ENCODE assay signal across 13 mouse cellular contexts in the genomic region with DNA sequence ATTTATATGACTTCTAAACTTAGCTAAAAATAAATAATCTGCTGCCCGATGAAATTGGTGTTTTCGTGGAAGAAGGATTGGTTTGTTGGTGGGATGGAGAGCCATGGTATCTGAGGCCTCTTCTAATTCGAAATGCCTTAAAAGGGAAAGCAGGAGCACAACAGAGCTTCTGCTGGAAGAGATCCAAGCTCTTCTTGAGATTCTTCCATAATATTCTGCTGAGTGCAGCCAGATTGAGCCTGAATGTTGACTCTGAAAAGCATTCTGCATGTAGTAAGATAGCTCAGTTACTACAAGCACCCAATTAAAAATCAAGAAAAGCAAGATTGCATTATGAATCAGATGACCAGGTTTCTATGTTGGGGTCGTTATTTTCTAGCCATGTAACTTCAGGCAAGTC. TPM values are rescaled to one million over a fixed set of nuclear protein-coding genes. Genes with fewer than 3 reads are reported as not detected.
DNase-seq lines count a peak whose midpoint lies in the region; ATAC-seq and TF ChIP-seq lines count a peak whose summit lies in the region.
"Had no signal": no experiment of that assay in that cellular context is flagged by ENCODE, and none has a peak within 500 bp of the region (broad histone marks: within the 10 kb centered on the region; RNA-seq: fewer than 3 reads in every experiment).

No protein-coding gene starts in this region.

- intact Hi-C loops in heart, postnatal 10 days (cut with DNase I), result no loop called here

- no peak for TF ChIP-seq CTCF in liver, adult 2 months (IDR thresholded peaks at IDR 0.05; ENCODE audit: low read depth, low read length)

- peak overlapping the region; percentile 28; the same call in 1 of the 2 replicates for H3K27ac ChIP-seq in heart, embryonic 12.5 days (ENCODE audit: poor library complexity, severe bottlenecking)
- H3K27ac ChIP-seq in heart, embryonic 10.5 days, result no peak overlapping the region
- H3K27ac ChIP-seq in liver, adult 2 months (replicated peaks; ENCODE audit: insufficient read depth, low read depth, low read length), result no peak overlapping the region
- peak overlapping the region; percentile 33 for H3K27ac ChIP-seq in stomach, embryonic 15.5 days
- H3K27ac ChIP-seq: liver, embryonic 14.5 days had no signal

- no peak overlapping the region for H3K4me3 ChIP-seq in heart, embryonic 12.5 days
- H3K4me3 ChIP-seq in heart, embryonic 10.5 days, result no peak overlapping the region
- H3K4me3 ChIP-seq in liver, adult 2 months (ENCODE audit: insufficient read depth, low read depth, low read length), result no peak overlapping the region
- no peak overlapping the region for H3K4me3 ChIP-seq in stomach, embryonic 15.5 days (replicated peaks)

- no peaks in the 10 kb centered on the region for H3K27me3 ChIP-seq in heart, embryonic 12.5 days (replicated peaks)
- H3K27me3 ChIP-seq in heart, embryonic 10.5 days (ENCODE audit: insufficient read depth, poor library complexity, severe bottlenecking), result no peaks in the 10 kb centered on the region
- no peaks in the 10 kb centered on the region for H3K27me3 ChIP-seq in liver, adult 2 months (ENCODE audit: control insufficient read depth, insufficient read depth, low read length)
- no peaks in the 10 kb centered on the region for H3K27me3 ChIP-seq in stomach, embryonic 15.5 days (replicated peaks)
- H3K27me3 ChIP-seq: Patski had no signal

- no peak for TF ChIP-seq POLR2A in liver, adult 2 months (IDR thresholded peaks at IDR 0.05; ENCODE audit: extremely low read depth, insufficient read depth, low read length)

- H3K79me2 ChIP-seq in liver, adult 2 months (ENCODE audit: control insufficient read depth, insufficient read depth, low read length), result no peaks in the 10 kb centered on the region

- no peak for ATAC-seq in heart, embryonic 12.5 days (ENCODE audit: insufficient number of reproducible peaks, low FRiP score)
- ATAC-seq in stomach, embryonic 15.5 days (ENCODE audit: insufficient read depth, low FRiP score, low read depth), result no peak
- ATAC-seq: Patski had no signal

- H3K36me3 ChIP-seq in heart, embryonic 12.5 days, result no peaks in the 10 kb centered on the region
- no peaks in the 10 kb centered on the region for H3K36me3 ChIP-seq in heart, embryonic 10.5 days
- no peaks in the 10 kb centered on the region for H3K36me3 ChIP-seq in liver, adult 2 months (ENCODE audit: control insufficient read depth, insufficient read depth, low read length)
- no peaks in the 10 kb centered on the region for H3K36me3 ChIP-seq in stomach, embryonic 15.5 days

- DNase-seq in heart, embryonic 10.5 days (ENCODE audit: low spot score), result no peak
- peak; percentile 5 for DNase-seq in liver, adult 2 months (ENCODE audit: extremely low read depth, low read depth, low spot score)
- no peak for DNase-seq in liver
- DNase-seq in heart, postnatal 10 days, result peak; percentile 33 to 39
- no peak for DNase-seq in cerebellum, postnatal 4 days (ENCODE audit: low spot score in 2 of 2)
- DNase-seq: kidney, adult 18-20 months; right cerebral cortex, postnatal 25 days had no signal

- WGBS in heart, embryonic 12.5 days, result 73% methylated on average over 4 of the region's 4 CpGs
- 83% methylated on average over 4 of the region's 4 CpGs for WGBS in heart, embryonic 10.5 days
- 74% methylated on average over 4 of the region's 4 CpGs for WGBS in liver, adult 2 months
- WGBS in stomach, embryonic 15.5 days, result 43% methylated on average over 4 of the region's 4 CpGs

- no peaks in the 10 kb centered on the region for H3K9me3 ChIP-seq in heart, embryonic 12.5 days (replicated peaks)
- no peaks in the 10 kb centered on the region for H3K9me3 ChIP-seq in heart, embryonic 10.5 days
- H3K9me3 ChIP-seq in stomach, embryonic 15.5 days, result no peaks in the 10 kb centered on the region

- H3K9ac ChIP-seq in heart, embryonic 12.5 days, result no peak overlapping the region
- no peak overlapping the region for H3K9ac ChIP-seq in liver, adult 2 months (ENCODE audit: low read depth, low read length)
- H3K9ac ChIP-seq in stomach, embryonic 15.5 days, result no peak overlapping the region
- H3K9ac ChIP-seq: liver, embryonic 14.5 days had no signal

- peaks cover 12% of the 10 kb centered on the region for H3K4me1 ChIP-seq in heart, embryonic 12.5 days (replicated peaks)
- peaks cover 5% of the 10 kb centered on the region; the same call in 1 of the 2 replicates for H3K4me1 ChIP-seq in heart, embryonic 10.5 days
- no peaks in the 10 kb centered on the region for H3K4me1 ChIP-seq in liver, adult 2 months (ENCODE audit: control insufficient read depth, insufficient read depth, low read length)
- no peaks in the 10 kb centered on the region for H3K4me1 ChIP-seq in stomach, embryonic 15.5 days

- H3K4me2 ChIP-seq in heart, embryonic 12.5 days, result no peak overlapping the region
- no peak overlapping the region for H3K4me2 ChIP-seq in stomach, embryonic 15.5 days
- H3K4me2 ChIP-seq: midbrain, embryonic 11.5 days had no signal

RNA-seq across cellular contexts. Expression of gene Sema5a, which starts 36.8 kb away (rescaled TPM):
- polyA plus RNA-seq in heart, embryonic 12.5 days (2016; fragmentation: Nextera tagmentation; extraction: Ambion mirVana), result 3.9 and 4.6 TPM in 2 replicates
- 2.7 and 6.9 TPM in 2 replicates for polyA plus RNA-seq in heart, embryonic 10.5 days (2016; fragmentation: Nextera tagmentation; extraction: Ambion mirVana)
- 0.46 and 0.54 TPM in 2 replicates for total RNA-seq in liver, adult 2 months (2014; rRNA removed)
- 0.14 and 0.22 TPM in 2 replicates for polyA plus RNA-seq in liver, adult 2 months (2012; rRNA removed)
- 10 to 100 TPM; 22.4 to 25.0 TPM for total RNA-seq in heart, postnatal 10 days (2021)
- 17.5 and 18.8 TPM in 2 replicates for polyA plus RNA-seq in stomach, embryonic 15.5 days (2015; fragmentation: Nextera tagmentation; extraction: Ambion mirVana)
- total RNA-seq: common myeloid progenitor, adult 5-6 weeks had no signal

Comparison
In these comparisons a context has a peak if more than half of its experiments do, and no peak if none do; other contexts are left out.
1. H3K27ac ChIP-seq: peak in heart, embryonic 12.5 days (single experiment) and stomach, embryonic 15.5 days (single experiment); none in heart, embryonic 10.5 days (single experiment) and liver, adult 2 months (single experiment).
2. DNase-seq: peak in liver, adult 2 months (single experiment) and heart, postnatal 10 days (2 of 2); none in heart, embryonic 10.5 days (single experiment), liver (single experiment) and cerebellum, postnatal 4 days (0 of 2).